Mouse (Mus musculus) liver, embryonic 14.5 days (tissue): Measurements from ENCODE around the gene Prepl. TPM values are rescaled to one million over a fixed set of nuclear protein-coding genes. Genes with fewer than 3 reads are reported as not detected.

Source experiments
- ATAC-seq: fragments of 200-750 bp; cut with Nextera tagmentation; 2 replicates; pipeline ENCODE4 v1.8.0; 2017; ENCODE audit warnings: moderate number of reproducible peaks, mild to moderate bottlenecking, moderate library complexity; ENCODE audit not compliant: insufficient read depth
- DNase-seq, 3 experiments: peaks; one replicate each; pipeline ENCODE4 v3.0.0-alpha.2; 2012 to 2013; ENCODE audit warnings: low read depth in 3 of 3, low spot score in 3 of 3
- H3K27ac ChIP-seq: fragments of 300-500 bp; sonication (generic); 2 replicates; pipeline ENCODE4 v1.5.1; 2014; ENCODE audit warnings: moderate library complexity, mild to moderate bottlenecking, control low read depth, inconsistent platforms
- H3K27me3 ChIP-seq: fragments of 300-500 bp; sonication (generic); 2 replicates; pipeline ENCODE4 v1.6.1; 2014; ENCODE audit warnings: mild to moderate bottlenecking, low read length, moderate library complexity; ENCODE audit not compliant: control insufficient read depth, insufficient read depth
- H3K36me3 ChIP-seq: fragments of 300-500 bp; sonication (generic); replicated peaks from 2 replicates; pipeline ENCODE4 v1.6.1; 2014; ENCODE audit warnings: low read depth; ENCODE audit not compliant: control insufficient read depth, insufficient read depth
- H3K4me1 ChIP-seq, 2 experiments: fragments of 200-500 bp in 1 of 2; fragments of 300-500 bp in 1 of 2; sonication (generic) in 1 of 2; replicated peaks; 2 replicates each; pipeline ENCODE4 v1.6.1; 2012 to 2014; ENCODE audit warnings: antibody characterized with exemption in 1 of 2, inconsistent platforms in 1 of 2, low read length in 1 of 2; ENCODE audit not compliant: control insufficient read depth in 2 of 2, insufficient read depth in 2 of 2
- H3K4me2 ChIP-seq: fragments of 300-500 bp; sonication (generic); 2 replicates; pipeline ENCODE4 v1.6.1; 2014; ENCODE audit warnings: low read depth, mild to moderate bottlenecking, control low read depth, moderate library complexity
- H3K4me3 ChIP-seq, 2 experiments: fragments of 200-500 bp in 1 of 2; fragments of 300-500 bp in 1 of 2; sonication (generic) in 1 of 2; 2 replicates each; pipeline ENCODE4 v1.5.1; 2012 to 2014; ENCODE audit warnings: low read depth in 2 of 2, low read length in 2 of 2, mild to moderate bottlenecking in 2 of 2, control low read depth in 1 of 2, inconsistent platforms in 1 of 2, moderate library complexity in 1 of 2; ENCODE audit not compliant: insufficient read depth in 1 of 2
- H3K9ac ChIP-seq: fragments of 300-500 bp; sonication (generic); replicated peaks from 2 replicates; pipeline ENCODE4 v1.6.1; 2014; ENCODE audit warnings: mild to moderate bottlenecking, control low read depth, moderate library complexity
- H3K9me3 ChIP-seq: fragments of 300-500 bp; sonication (generic); 2 replicates; pipeline ENCODE4 v1.6.1; 2016; ENCODE audit warnings: low read length, mixed read lengths; ENCODE audit not compliant: control insufficient read depth
- CTCF ChIP-seq: IDR thresholded peaks from 2 replicates; pipeline ENCODE4 v1.5.1; 2016; ENCODE audit warnings: antibody characterized with exemption, low read depth, control low read depth
- EP300 ChIP-seq: IDR thresholded peaks from 2 replicates; pipeline ENCODE4 v1.6.1; 2016; ENCODE audit warnings: antibody characterized with exemption, low read depth
- WGBS: fragments of 180-500 bp; shearing (Covaris S2); extraction: QIAGEN DNeasy Blood & Tissue Kit; methylation state at CpG from one replicate; pipeline ENCODE4 v1.1.7; 2014; ENCODE audit not compliant: insufficient replicate concordance; 5-methylcytosine and 5-hydroxymethylcytosine counted together
- polyA plus RNA-seq, 2 experiments: library from polyadenylated mRNA; depleted of rRNA in 1 of 2; stranded (reverse) in 1 of 2; unstranded in 1 of 2; fragments of >200 nt; fragmentation: Nextera tagmentation in 1 of 2; extraction: Ambion mirVana in 1 of 2; gene quantifications; 2 replicates each; pipeline versions ENCODE4 v1.2.1 to v1.2.3; 2012 to 2014

Prepl gene
- polyA plus RNA-seq, 2 experiments, result 7.2 to 7.5 TPM

DNA sequence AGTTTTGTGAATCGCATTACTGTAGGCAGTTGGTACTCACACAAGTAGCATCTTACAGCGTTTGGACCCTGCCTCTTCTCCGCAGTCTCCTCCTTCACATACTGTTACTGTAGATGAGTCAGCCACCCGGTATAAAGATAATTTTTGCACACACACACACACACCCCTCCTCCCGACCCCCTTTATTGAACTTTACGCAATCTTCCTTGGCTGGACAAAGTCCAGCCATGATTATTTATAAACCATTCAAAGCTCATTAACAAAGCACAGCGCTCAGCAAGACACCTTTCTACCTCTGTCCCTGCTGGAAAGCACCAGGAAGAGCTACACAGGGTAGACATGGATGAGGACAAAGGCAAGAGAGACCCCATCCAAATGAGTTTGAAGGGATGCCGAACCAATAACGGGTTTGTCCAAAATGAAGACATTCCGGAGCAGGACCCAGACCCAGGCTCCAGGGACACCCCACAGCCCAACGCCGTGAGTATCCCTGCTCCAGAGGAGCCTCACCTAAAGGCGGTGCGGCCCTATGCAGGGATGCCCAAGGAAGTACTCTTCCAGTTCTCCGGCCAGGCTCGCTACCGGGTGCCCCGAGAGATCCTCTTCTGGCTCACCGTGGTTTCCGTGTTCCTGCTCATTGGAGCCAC is 61.8 kb downstream of the Prepl start, which contains the start of gene Slc3a1:
Gene Slc3a1, plus strand, starts transcription at position 284 of the 647 bp plus-strand sequence.
- ATAC-seq (no peak), DNase-seq (no peak)
- H3K9ac ChIP-seq, result no peak within 1 kb of the TSS
- no peak within 1 kb of the TSS for H3K4me2 ChIP-seq
- no peaks in the 10 kb centered on the region for H3K9me3 ChIP-seq
- 83% methylated on average over 20 of the region's 20 CpGs for WGBS
- no peak within 1 kb of the TSS for H3K27ac ChIP-seq
- H3K4me3 ChIP-seq, result no peak within 1 kb of the TSS
- no peaks in the 10 kb centered on the region; a peak in 1 of 4 replicates for H3K4me1 ChIP-seq
- H3K27me3 ChIP-seq, result no peaks in the 10 kb centered on the region
- no peaks in the 10 kb centered on the region for H3K36me3 ChIP-seq
- no peak for TF ChIP-seq CTCF
- TF ChIP-seq EP300, result no peak

DNA sequence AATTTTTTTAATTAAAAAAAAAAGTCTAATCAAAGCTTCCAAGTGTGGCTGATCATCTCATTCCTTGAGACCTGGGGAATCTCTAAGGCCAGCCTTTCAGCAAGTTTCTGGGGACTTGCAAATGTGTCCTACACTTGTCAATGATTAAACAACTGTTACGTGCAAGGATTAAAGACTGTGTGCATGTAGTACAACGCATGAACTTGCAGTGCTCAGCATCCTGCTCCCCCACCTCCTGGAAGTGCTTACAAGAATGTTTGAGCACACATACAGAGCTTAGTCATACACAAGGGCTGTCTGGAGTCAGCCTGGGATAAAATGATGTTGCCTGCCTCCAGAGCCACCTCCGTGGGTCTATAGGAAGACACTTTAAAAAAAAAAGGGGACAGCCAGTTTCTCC is 62.8 kb downstream of the Prepl start:
- TF ChIP-seq CTCF, result no peak
- TF ChIP-seq EP300, result no peak
- Histone ChIP-seq H3K36me3 (no peaks in the 10 kb centered on the region), H3K27ac (no peak overlapping the region), H3K4me3 (no peak overlapping the region), H3K4me1 (no peaks in the 10 kb centered on the region; a peak in 1 of 4 replicates), H3K4me2 (no peak overlapping the region), H3K9me3 (no peaks in the 10 kb centered on the region), H3K27me3 (no peaks in the 10 kb centered on the region), H3K9ac (no peak overlapping the region)
- 68% methylated on average over 3 of the region's 3 CpGs for WGBS
- DNase-seq (no peak), ATAC-seq (no peak)

DNA sequence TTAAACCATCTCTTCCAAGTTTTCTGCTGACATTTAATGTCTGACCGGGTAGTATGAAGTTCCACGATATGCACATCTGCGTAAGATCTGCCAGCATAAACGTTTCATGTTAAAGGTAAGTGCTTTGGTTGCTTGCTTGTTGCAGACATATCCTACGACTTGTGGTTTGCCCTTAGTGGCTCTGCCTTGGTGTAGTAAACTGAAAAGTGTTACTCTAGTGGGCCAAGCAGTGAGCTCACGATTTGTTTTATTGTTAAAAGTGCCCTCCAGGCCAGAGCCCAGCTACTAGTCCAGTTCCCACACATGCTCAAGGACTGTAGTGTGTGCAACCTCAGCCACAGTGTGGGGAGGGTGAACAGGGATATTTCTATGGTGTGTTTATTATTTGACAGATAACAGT is 63.6 kb downstream of the Prepl start:
- no peak for DNase-seq
- no peaks in the 10 kb centered on the region for H3K36me3 ChIP-seq
- WGBS, result 83% methylated on average over 6 of the region's 6 CpGs
- H3K9ac ChIP-seq, result no peak overlapping the region
- no peak overlapping the region for H3K4me3 ChIP-seq
- no peak overlapping the region for H3K27ac ChIP-seq
- no peaks in the 10 kb centered on the region for H3K9me3 ChIP-seq
- H3K4me1 ChIP-seq, result no peaks in the 10 kb centered on the region; a peak in 1 of 4 replicates
- H3K27me3 ChIP-seq, result no peaks in the 10 kb centered on the region
- no peak overlapping the region for H3K4me2 ChIP-seq
- TF ChIP-seq CTCF, result no peak
- no peak for TF ChIP-seq EP300
- no peak for ATAC-seq

DNA sequence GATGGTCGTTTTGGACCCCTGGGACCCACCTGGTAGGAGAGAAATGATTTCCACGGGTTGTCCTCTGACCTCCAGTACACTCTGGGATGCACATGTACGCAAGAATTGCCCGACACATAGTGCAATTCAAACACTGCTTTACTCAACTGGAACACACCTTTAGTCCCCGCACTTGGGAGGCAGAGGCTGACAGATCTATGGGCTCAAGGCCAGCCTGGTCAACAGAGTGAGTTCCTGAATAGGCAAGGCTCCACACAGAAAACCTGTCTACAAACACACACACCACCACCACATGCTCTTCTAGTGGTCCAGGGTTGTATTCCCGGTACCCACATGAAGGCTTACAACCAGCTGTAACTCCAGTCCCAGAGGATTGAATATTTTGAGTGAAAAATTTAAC is 64.9 kb downstream of the Prepl start:
- no peak overlapping the region for H3K4me2 ChIP-seq
- H3K27me3 ChIP-seq, result no peaks in the 10 kb centered on the region
- 82% methylated on average over 6 of the region's 6 CpGs for WGBS
- ATAC-seq, result no peak
- no peak overlapping the region for H3K4me3 ChIP-seq
- H3K4me1 ChIP-seq, result no peaks in the 10 kb centered on the region; a peak in 1 of 4 replicates
- no peaks in the 10 kb centered on the region for H3K9me3 ChIP-seq
- TF ChIP-seq EP300 (no peak), CTCF (no peak)
- H3K36me3 ChIP-seq, result no peaks in the 10 kb centered on the region
- no peak overlapping the region for H3K27ac ChIP-seq
- no peak for DNase-seq
- H3K9ac ChIP-seq, result no peak overlapping the region

DNA sequence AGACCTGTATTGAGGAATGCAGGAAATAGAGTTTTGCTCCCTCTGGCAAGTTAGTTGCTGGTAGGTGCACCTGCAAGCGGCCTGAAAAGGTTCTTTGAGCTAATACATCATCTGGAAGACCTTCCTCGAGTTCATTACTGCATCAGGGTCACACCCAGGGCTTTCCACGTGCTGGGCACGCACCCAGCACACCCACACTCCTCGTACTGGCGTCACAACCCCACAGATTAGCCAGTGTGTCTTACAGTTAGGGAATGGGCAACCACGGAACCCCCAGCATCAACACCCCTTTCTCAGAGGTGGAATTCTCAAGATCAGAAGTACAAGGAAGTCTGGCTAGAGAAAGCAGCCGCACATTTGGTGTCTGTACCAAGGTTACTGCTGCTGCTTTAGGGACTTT is 65.8 kb downstream of the Prepl start:
- no peak for ATAC-seq
- no peak for DNase-seq
- Histone ChIP-seq H3K4me2 (no peak overlapping the region), H3K27ac (no peak overlapping the region), H3K4me1 (no peaks in the 10 kb centered on the region; a peak in 1 of 4 replicates), H3K27me3 (no peaks in the 10 kb centered on the region), H3K4me3 (no peak overlapping the region), H3K9me3 (no peaks in the 10 kb centered on the region), H3K9ac (no peak overlapping the region), H3K36me3 (no peaks in the 10 kb centered on the region)
- WGBS, result 81% methylated on average over 8 of the region's 8 CpGs
- TF ChIP-seq EP300, result no peak
- TF ChIP-seq CTCF, result no peak
